Mouse (Mus musculus) ES-Bruce4 (cell line): ENCODE results near the gene Etaa1. TPM values are rescaled to one million over a fixed set of nuclear protein-coding genes. Genes with fewer than 3 reads are reported as not detected.

Experiments
- H3K27ac ChIP-seq: 2 replicates; pipeline ENCODE4 v1.5.1; 2012; ENCODE audit warnings: low read length, inconsistent platforms; ENCODE audit not compliant: insufficient read depth
- H3K27me3 ChIP-seq: 2 replicates; pipeline ENCODE4 v1.6.1; 2012; ENCODE audit warnings: mild to moderate bottlenecking, low read length, inconsistent platforms; ENCODE audit not compliant: control insufficient read depth, poor library complexity, insufficient read depth, severe bottlenecking
- H3K36me3 ChIP-seq: 2 replicates; pipeline ENCODE4 v1.6.1; 2012; ENCODE audit warnings: inconsistent platforms, mild to moderate bottlenecking, low read length, moderate library complexity; ENCODE audit not compliant: control insufficient read depth, poor library complexity, insufficient read depth, severe bottlenecking
- H3K4me1 ChIP-seq: one replicate; pipeline ENCODE4 v1.8.1; 2011; ENCODE audit warnings: low read length; ENCODE audit not compliant: control insufficient read depth, insufficient read depth
- H3K4me3 ChIP-seq: 2 replicates; pipeline ENCODE4 v1.5.1; 2011; ENCODE audit warnings: low read depth, mild to moderate bottlenecking, low read length
- H3K9ac ChIP-seq: 2 replicates; pipeline ENCODE4 v1.6.1; 2012; ENCODE audit warnings: low read depth, mild to moderate bottlenecking, inconsistent platforms; ENCODE audit not compliant: poor library complexity, severe bottlenecking
- H3K9me3 ChIP-seq: replicated peaks from 2 replicates; pipeline ENCODE4 v1.6.1; 2012; ENCODE audit warnings: mild to moderate bottlenecking, low read length, inconsistent platforms; ENCODE audit not compliant: control insufficient read depth, poor library complexity, insufficient read depth, severe bottlenecking
- CTCF ChIP-seq: IDR thresholded peaks from one replicate; pipeline ENCODE4 v1.8.1; 2011; ENCODE audit warnings: low read depth, low read length
- EP300 ChIP-seq: IDR thresholded peaks from 2 replicates; pipeline ENCODE4 v1.6.1; 2011; ENCODE audit warnings: low read depth, low read length; ENCODE audit not compliant: insufficient read depth
- POLR2A ChIP-seq: IDR thresholded peaks from one replicate; pipeline ENCODE4 v1.8.1; 2011; ENCODE audit warnings: low read length; ENCODE audit not compliant: insufficient read depth
- polyA plus RNA-seq: library from polyadenylated mRNA; stranded (reverse); fragments of >200 nt; gene quantifications from 2 replicates; pipeline ENCODE4 v1.2.4, GENCODE M21; 2011; ENCODE audit warnings: low read depth; ENCODE audit not compliant: missing spikeins, insufficient read depth, insufficient read length

The Etaa1 gene
- polyA plus RNA-seq, result 27.9 and 28.3 TPM in 2 replicates

- peaks cover 25% of the 10 kb centered on the region for H3K36me3 ChIP-seq
- TF ChIP-seq EP300, result no peak
- TF ChIP-seq POLR2A, result peak; percentile 87
These were observed at the start of gene Etaa1 for GRCm38 (mm10) chr11:17953231-17954134. Gene Etaa1, minus strand, starts transcription at chr11:17953875.

GRCm38 (mm10) chr11:17994151-17994550, 40.5 kb upstream of the Etaa1 start:
- TF ChIP-seq POLR2A (no peak), CTCF (no peak), EP300 (no peak)
- Histone ChIP-seq H3K4me1 (no peaks in the 10 kb centered on the region), H3K27ac (no peak overlapping the region), H3K9me3 (no peaks in the 10 kb centered on the region), H3K9ac (no peak overlapping the region), H3K36me3 (no peaks in the 10 kb centered on the region), H3K4me3 (no peak overlapping the region), H3K27me3 (no peaks in the 10 kb centered on the region)

More at GRCm38 (mm10) chr11:17953231-17954134, at the start of gene Etaa1:
- Histone ChIP-seq H3K9ac (peak within 1 kb of the TSS; percentile 89), H3K27me3 (no peaks in the 10 kb centered on the region), H3K4me1 (no peaks in the 10 kb centered on the region), H3K27ac (peak within 1 kb of the TSS; percentile 71), H3K9me3 (no peaks in the 10 kb centered on the region), H3K4me3 (peak within 1 kb of the TSS; percentile 85)

GRCm38 (mm10) chr11:17992311-17992710, 38.6 kb upstream of the Etaa1 start:
- no peak overlapping the region for H3K4me3 ChIP-seq
- no peak overlapping the region for H3K9ac ChIP-seq

GRCm38 (mm10) chr11:17983331-17983730, 29.7 kb upstream of the Etaa1 start:
- no peaks in the 10 kb centered on the region for H3K36me3 ChIP-seq
- H3K9me3 ChIP-seq, result no peaks in the 10 kb centered on the region
- H3K27me3 ChIP-seq, result no peaks in the 10 kb centered on the region
- no peaks in the 10 kb centered on the region for H3K4me1 ChIP-seq
- H3K27ac ChIP-seq, result no peak overlapping the region
- H3K9ac ChIP-seq, result no peak overlapping the region
- H3K4me3 ChIP-seq, result no peak overlapping the region
- no peak for TF ChIP-seq EP300
- no peak for TF ChIP-seq POLR2A
- no peak for TF ChIP-seq CTCF

More at GRCm38 (mm10) chr11:17992311-17992710, 38.6 kb upstream of the Etaa1 start:
- Histone ChIP-seq H3K9me3 (no peaks in the 10 kb centered on the region), H3K27ac (no peak overlapping the region), H3K4me1 (no peaks in the 10 kb centered on the region), H3K36me3 (no peaks in the 10 kb centered on the region), H3K27me3 (no peaks in the 10 kb centered on the region)
- TF ChIP-seq POLR2A (no peak), EP300 (no peak), CTCF (no peak)

GRCm38 (mm10) chr11:17981246-17981645, 27.6 kb upstream of the Etaa1 start:
- no peaks in the 10 kb centered on the region for H3K9me3 ChIP-seq

GRCm38 (mm10) chr11:17975581-17975980, 21.9 kb upstream of the Etaa1 start:
- no peaks in the 10 kb centered on the region for H3K27me3 ChIP-seq
- no peak overlapping the region for H3K27ac ChIP-seq
- no peak overlapping the region for H3K9ac ChIP-seq
- TF ChIP-seq EP300 (no peak), CTCF (no peak)
- no peaks in the 10 kb centered on the region for H3K4me1 ChIP-seq
- no peak overlapping the region for H3K4me3 ChIP-seq
- H3K36me3 ChIP-seq, result no peaks in the 10 kb centered on the region
- H3K9me3 ChIP-seq, result no peaks in the 10 kb centered on the region

More at GRCm38 (mm10) chr11:17981246-17981645, 27.6 kb upstream of the Etaa1 start:
- Histone ChIP-seq H3K4me3 (no peak overlapping the region), H3K36me3 (no peaks in the 10 kb centered on the region), H3K27ac (no peak overlapping the region), H3K27me3 (no peaks in the 10 kb centered on the region), H3K4me1 (no peaks in the 10 kb centered on the region), H3K9ac (no peak overlapping the region)
- TF ChIP-seq POLR2A (no peak), EP300 (no peak), CTCF (no peak)
